Mouse (Mus musculus): ENCODE measurements at regions not wholly inside any gene's neighbourhood (a gene's known extent, or its start where the extent isn't known, plus 50 kb on each side); places are given as distances from the start of the nearest gene placed in this dataset.

DNA sequence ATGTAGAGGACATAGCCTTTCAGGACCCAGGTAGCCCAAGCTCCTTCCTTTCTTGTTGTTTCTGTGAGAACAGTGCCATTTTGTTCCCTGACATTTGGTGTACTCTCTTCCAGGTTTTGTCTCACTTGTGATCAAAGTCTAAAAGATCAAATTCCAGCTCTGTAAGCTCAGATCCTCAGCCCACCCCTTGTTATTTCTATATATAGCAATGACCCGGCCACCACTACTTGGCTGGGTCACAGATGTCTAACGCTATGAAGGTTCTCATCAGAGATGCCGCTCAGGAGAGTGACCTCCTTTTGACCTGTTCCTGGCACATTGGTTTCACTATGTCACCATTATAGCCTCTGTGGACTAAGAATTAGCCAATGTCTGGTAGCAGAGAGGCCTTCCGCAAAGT lies 451.7 kb downstream of the Pik3r1 start:
- no peak for TF ChIP-seq ZKSCAN1 (IDR thresholded peaks at IDR 0.05; ENCODE audit: borderline replicate concordance, low read depth, low read length)
- TF ChIP-seq MYC (IDR thresholded peaks at IDR 0.05; ENCODE audit: low read depth, low read length) = no peak
- no peak for TF ChIP-seq USF1 (IDR thresholded peaks at IDR 0.05; ENCODE audit: low read depth, low read length)
- TF ChIP-seq CHD2 (IDR thresholded peaks at IDR 0.05; ENCODE audit: low read length) = no peak
- no peak for TF ChIP-seq POLR2AphosphoS2 (IDR thresholded peaks at IDR 0.05; ENCODE audit: low read depth, low read length)
- TF ChIP-seq GABPA (IDR thresholded peaks at IDR 0.05; ENCODE audit: insufficient replicate concordance, low read depth, low read length) = no peak
- H3K9ac ChIP-seq (ENCODE audit: insufficient read depth, low read depth) = no peak overlapping the region
- peaks cover 0 to 6% of the 10 kb centered on the region in 2 experiments; a peak in 2 of 4 replicates for H3K4me1 ChIP-seq (ENCODE audit: control insufficient read depth in 1 of 2, insufficient read depth in 2 of 2)
- no peaks in the 10 kb centered on the region for H3K79me2 ChIP-seq (replicated peaks; ENCODE audit: control insufficient read depth, extremely low read depth, insufficient read depth, poor library complexity, severe bottlenecking)
- in situ Hi-C loops (cut with MboI; ENCODE audit: low pct_ligation_motif_present, low pct_unique_long_range_greater_than_20kb, low sequenced_read_pairs) = no loop called here
- H3K9me3 ChIP-seq (replicated peaks; ENCODE audit: low read length) = no peaks in the 10 kb centered on the region
- dilution Hi-C loops (cut with MboI; ENCODE audit: extremely low pct_ligation_motif_present, extremely low pct_unique_long_range_greater_than_20kb, low sequenced_read_pairs) = no loop called here
- no peaks in the 10 kb centered on the region for H3K27me3 ChIP-seq (replicated peaks)
- no peak overlapping the region for H3K4me2 ChIP-seq (ENCODE audit: insufficient read depth, low read depth, poor library complexity, severe bottlenecking)
- no peak for DNase-seq (ENCODE audit: extremely low read depth)
- H3K4me3 ChIP-seq (replicated peaks in 1 of 3; ENCODE audit: low read depth in 2 of 3, low read length in 2 of 3, poor library complexity in 1 of 3) = no peak overlapping the region
- no peak overlapping the region for H3K27ac ChIP-seq (ENCODE audit: insufficient read depth, low read depth)
- H3K36me3 ChIP-seq (replicated peaks in 1 of 2; ENCODE audit: control insufficient read depth in 1 of 2, insufficient read depth in 1 of 2, low read length in 1 of 2) = no peaks in the 10 kb centered on the region

DNA sequence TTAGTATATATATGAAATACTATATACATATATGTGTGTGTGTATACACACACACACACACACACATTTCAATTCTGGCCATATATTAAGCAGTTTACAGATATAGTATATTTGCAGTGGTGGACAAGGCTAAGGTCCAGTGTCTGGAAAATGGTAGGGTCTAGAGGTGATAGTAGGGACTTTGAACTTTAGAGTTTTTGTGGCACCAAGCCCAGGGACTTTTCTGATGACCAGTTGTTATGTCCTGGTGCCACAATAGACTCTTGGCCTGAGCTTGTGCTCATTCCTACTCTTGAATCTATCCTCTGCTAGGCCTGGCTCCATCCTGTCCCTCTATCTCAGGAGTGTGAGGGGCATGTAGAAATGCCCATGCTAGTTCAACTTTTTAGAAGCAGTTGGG lies 454.0 kb downstream of the Pik3r1 start:
- in situ Hi-C loops (cut with MboI; ENCODE audit: low pct_ligation_motif_present, low pct_unique_long_range_greater_than_20kb, low sequenced_read_pairs) = no loop called here
- DNase-seq (ENCODE audit: extremely low read depth) = no peak
- Histone ChIP-seq H3K4me1 (ENCODE audit: control insufficient read depth in 1 of 2, insufficient read depth in 2 of 2) (peaks cover 0 to 6% of the 10 kb centered on the region in 2 experiments; a peak in 2 of 4 replicates), H3K9me3 (replicated peaks; ENCODE audit: low read length) (no peaks in the 10 kb centered on the region), H3K27me3 (replicated peaks) (no peaks in the 10 kb centered on the region), H3K27ac (ENCODE audit: insufficient read depth, low read depth) (no peak overlapping the region), H3K4me2 (ENCODE audit: insufficient read depth, low read depth, poor library complexity, severe bottlenecking) (no peak overlapping the region), H3K36me3 (replicated peaks in 1 of 2; ENCODE audit: control insufficient read depth in 1 of 2, insufficient read depth in 1 of 2, low read length in 1 of 2) (no peaks in the 10 kb centered on the region), H3K9ac (ENCODE audit: insufficient read depth, low read depth) (no peak overlapping the region), H3K4me3 (replicated peaks in 1 of 3; ENCODE audit: low read depth in 2 of 3, low read length in 2 of 3, poor library complexity in 1 of 3) (no peak overlapping the region), H3K79me2 (replicated peaks; ENCODE audit: control insufficient read depth, extremely low read depth, insufficient read depth, poor library complexity, severe bottlenecking) (no peaks in the 10 kb centered on the region)
- dilution Hi-C loops (cut with MboI; ENCODE audit: extremely low pct_ligation_motif_present, extremely low pct_unique_long_range_greater_than_20kb, low sequenced_read_pairs) = no loop called here
- TF ChIP-seq ZMIZ1 (IDR thresholded peaks at IDR 0.05; ENCODE audit: low read depth, low read length) (no peak), ZKSCAN1 (IDR thresholded peaks at IDR 0.05; ENCODE audit: borderline replicate concordance, low read depth, low read length) (no peak), PAX5 (IDR thresholded peaks at IDR 0.05; ENCODE audit: low read length) (no peak)

DNA sequence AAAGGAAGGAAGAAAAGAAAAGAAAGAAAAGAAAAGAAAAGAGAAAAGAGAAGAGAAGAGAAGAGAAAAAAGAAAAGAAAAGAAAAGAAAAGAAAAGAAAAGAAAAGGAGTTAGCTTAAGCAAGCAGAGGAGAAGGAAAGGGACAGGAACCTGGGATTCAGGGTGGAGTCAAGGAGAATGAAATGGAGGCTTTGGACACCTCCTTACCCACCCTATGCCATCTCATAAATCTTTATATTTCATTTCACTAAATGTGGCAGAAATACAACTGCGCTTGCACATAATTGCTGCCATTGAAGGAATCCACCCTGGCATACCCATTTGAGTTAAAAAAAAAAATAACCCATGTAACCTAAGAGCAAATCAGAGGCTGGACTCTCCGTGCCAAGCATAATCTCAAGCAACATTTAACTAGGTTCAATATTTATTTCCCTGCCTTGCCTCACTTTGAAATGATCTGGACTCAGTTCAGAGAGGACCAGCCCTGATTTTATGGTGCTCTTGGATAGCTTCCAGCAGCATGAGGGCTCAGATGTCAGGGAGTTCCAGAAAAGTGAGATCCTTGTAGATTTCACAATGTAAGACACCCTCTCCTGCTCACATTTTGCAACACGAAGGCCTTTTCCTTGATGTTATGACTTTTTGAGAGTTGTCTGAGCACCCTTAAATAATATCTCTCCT lies 456.2 kb downstream of the Pik3r1 start:
- TF ChIP-seq ZNF384 (IDR thresholded peaks at IDR 0.05; ENCODE audit: low read depth, low read length) = no peak
- TF ChIP-seq TCF12 (IDR thresholded peaks at IDR 0.05; ENCODE audit: low read depth, low read length) = no peak
- no peak overlapping the region for H3K9ac ChIP-seq (ENCODE audit: insufficient read depth, low read depth)
- H3K4me3 ChIP-seq (replicated peaks in 1 of 3; ENCODE audit: low read depth in 2 of 3, low read length in 2 of 3, poor library complexity in 1 of 3) = no peak overlapping the region
- in situ Hi-C loops (cut with MboI; ENCODE audit: low pct_ligation_motif_present, low pct_unique_long_range_greater_than_20kb, low sequenced_read_pairs) = no loop called here
- H3K79me2 ChIP-seq (replicated peaks; ENCODE audit: control insufficient read depth, extremely low read depth, insufficient read depth, poor library complexity, severe bottlenecking) = no peaks in the 10 kb centered on the region
- H3K27ac ChIP-seq (ENCODE audit: insufficient read depth, low read depth) = no peak overlapping the region
- no peaks in the 10 kb centered on the region for H3K27me3 ChIP-seq (replicated peaks)
- dilution Hi-C loops (cut with MboI; ENCODE audit: extremely low pct_ligation_motif_present, extremely low pct_unique_long_range_greater_than_20kb, low sequenced_read_pairs) = no loop called here
- peaks cover 0 to 6% of the 10 kb centered on the region in 2 experiments; a peak in 2 of 4 replicates for H3K4me1 ChIP-seq (ENCODE audit: control insufficient read depth in 1 of 2, insufficient read depth in 2 of 2)
- DNase-seq (ENCODE audit: extremely low read depth) = no peak
- H3K36me3 ChIP-seq (replicated peaks in 1 of 2; ENCODE audit: control insufficient read depth in 1 of 2, insufficient read depth in 1 of 2, low read length in 1 of 2) = no peaks in the 10 kb centered on the region
- no peaks in the 10 kb centered on the region for H3K9me3 ChIP-seq (replicated peaks; ENCODE audit: low read length)
- H3K4me2 ChIP-seq (ENCODE audit: insufficient read depth, low read depth, poor library complexity, severe bottlenecking) = no peak overlapping the region

Measured in CH12.LX (cell line).